Mouse (Mus musculus) embryonic fibroblast, embryonic 13.5 days (primary cell): ENCODE results near the gene Ptpn5.

ENCODE experiments used
- CTCF ChIP-seq: IDR thresholded peaks from 2 replicates; pipeline ENCODE4 v1.5.1; 2011; ENCODE audit warnings: mild to moderate bottlenecking, control low read depth, low read length, moderate library complexity, borderline replicate concordance; ENCODE audit not compliant: insufficient read depth
- POLR2A ChIP-seq: IDR thresholded peaks from 2 replicates; pipeline ENCODE4 v1.6.1; 2011; ENCODE audit warnings: low read depth, mild to moderate bottlenecking, control low read depth, low read length, moderate library complexity

- no peak for TF ChIP-seq POLR2A
- TF ChIP-seq CTCF = no peak; the same call in 1 of the 2 replicates
These were observed 12.7 kb upstream of the Ptpn5 start for GRCm38 (mm10) chr7:47146034-47146812.
